14 mouse cellular contexts compared by ENCODE assay signal in genomic region chr8:111832983-111833382, GRCm38 (mm10).
"Had no signal": no experiment of that assay in that cellular context is flagged by ENCODE, and none has a peak within 500 bp of the region (broad histone marks: within the 10 kb centered on the region; RNA-seq: fewer than 3 reads in every experiment).

No protein-coding gene starts in this region.

- H3K4me1 ChIP-seq: liver, embryonic 15.5 days; midbrain, embryonic 10.5 days; neural tube, embryonic 13.5 days had no signal

- H3K27ac ChIP-seq: limb, embryonic 13.5 days; liver, embryonic 15.5 days; midbrain, embryonic 10.5 days; neural tube, embryonic 13.5 days had no signal

- H3K9me3 ChIP-seq: limb, embryonic 13.5 days; liver, embryonic 15.5 days; midbrain, embryonic 10.5 days; neural tube, embryonic 13.5 days had no signal

- H3K4me2 ChIP-seq: limb, embryonic 13.5 days; liver, embryonic 11.5 days; liver, embryonic 15.5 days; lung, embryonic 14.5 days; neural tube, embryonic 13.5 days had no signal

- H3K9ac ChIP-seq: liver, embryonic 15.5 days; lung, embryonic 14.5 days; neural tube, embryonic 13.5 days had no signal

- DNase-seq: kidney, postnatal 14 days; left cerebral cortex, postnatal 4 days; lung, embryonic 14.5 days; lung, postnatal 10 days; lung, postnatal 4 days; right cerebral cortex, adult 18-20 months; right cerebral cortex, postnatal 25 days; thymus, postnatal 36 days had no signal

- ATAC-seq: midbrain, embryonic 16.5 days had no signal

- H3K27me3 ChIP-seq: limb, embryonic 13.5 days; liver, embryonic 15.5 days; neural tube, embryonic 13.5 days had no signal

- H3K4me3 ChIP-seq: limb, embryonic 13.5 days; liver, embryonic 15.5 days; midbrain, embryonic 10.5 days; neural tube, embryonic 13.5 days had no signal
